Mouse (Mus musculus): Measurements from ENCODE around the gene Foxp1.

DNA sequence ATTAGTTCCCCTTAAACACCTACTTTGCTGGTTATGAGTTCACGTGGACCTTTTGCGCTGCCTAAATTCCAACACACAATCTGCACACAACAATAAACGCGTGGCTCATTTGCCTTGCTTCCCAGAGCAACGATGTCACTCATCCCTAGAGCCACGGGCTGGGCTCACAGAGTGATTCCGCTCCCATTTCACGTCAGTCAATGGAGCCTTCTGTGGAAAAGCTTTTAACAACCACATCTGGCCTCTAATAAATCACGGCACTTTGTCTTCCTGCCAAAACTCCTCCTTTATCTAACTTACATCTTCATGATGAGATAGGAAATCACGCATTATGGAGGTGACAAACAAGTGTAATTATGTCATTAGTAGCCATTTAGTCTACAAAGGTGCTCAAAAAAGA lies 174.7 kb downstream of the Foxp1 start:
- TF ChIP-seq POLR2A (IDR thresholded peaks at IDR 0.05; ENCODE audit: borderline replicate concordance, low read depth, low read length): no peak
- TF ChIP-seq CTCF (IDR thresholded peaks at IDR 0.05; ENCODE audit: low read depth, low read length): no peak
